Mouse (Mus musculus): ENCODE measurements around the gene Plpp6.

DNA sequence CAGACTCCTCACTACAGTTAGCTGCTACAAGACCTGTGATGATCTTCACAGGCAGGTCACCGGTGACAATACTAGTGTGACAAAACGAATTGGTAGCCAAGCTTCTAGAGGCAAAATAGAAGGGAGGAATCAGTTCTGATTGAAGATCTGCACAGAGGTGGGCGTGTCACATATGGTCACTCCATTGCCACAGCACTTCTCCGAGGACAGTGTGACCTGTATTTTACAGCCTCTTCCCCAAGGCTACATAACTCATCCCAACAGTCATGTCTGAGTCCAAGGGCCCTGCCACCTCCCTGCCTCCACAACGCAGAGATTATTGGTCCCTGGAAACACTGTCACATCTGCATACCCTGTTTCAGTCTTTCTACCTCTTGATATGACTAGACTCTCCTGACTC, 5.5 kb downstream of the Plpp6 start:
- TF ChIP-seq CTCF (IDR thresholded peaks at IDR 0.05; ENCODE audit: extremely low read depth, insufficient read depth, low read length): no peak
- no peak for TF ChIP-seq POLR2A (IDR thresholded peaks at IDR 0.05; ENCODE audit: extremely low read depth, insufficient read depth, low read length)

Measured in cortical plate, adult 2 months (tissue).